Mouse (Mus musculus) embryonic stem cell, embryonic (primary cell): ENCODE measurements at regions not wholly inside any gene's neighbourhood (a gene's known extent, or its start where the extent isn't known, plus 50 kb on each side); places are given as distances from the start of the nearest gene placed in this dataset.

Experiments
- CTCF ChIA-PET, 4 experiments: fragments of 300-600 bp in 2 of 4; fragments of 350-600 bp in 2 of 4; sonication (Branson Sonifier 250); formaldehyde crosslinking; loops; one replicate each; lab custom pipeline; 2022; ENCODE audit warnings: inconsistent platforms in 2 of 4; lab: Charles Lee
- POLR2A ChIA-PET, 4 experiments: fragments of 300-600 bp in 2 of 4; fragments of 350-600 bp in 2 of 4; sonication (Branson Sonifier 250); formaldehyde crosslinking; loops; one replicate each; lab custom pipeline; 2022; ENCODE audit warnings: antibody characterized with exemption in 4 of 4, inconsistent platforms in 1 of 4; lab: Charles Lee

- POLR2A ChIA-PET = no interaction called here
- CTCF ChIA-PET = no interaction called here
Measured at GRCm38 (mm10) chrX:61305301-61305890, 120.0 kb upstream of the Cdr1 start.

GRCm38 (mm10) chrX:61304464-61304863 is 119.1 kb upstream of the Cdr1 start:
- CTCF ChIA-PET = interaction anchor here in 1 of 4 experiments (0.6 to 1.8 kb wide), 2 partner anchors 98 to 138 kb away, joined by 4 read pairs; no protein-coding TSS in a partner anchor
- POLR2A ChIA-PET = no interaction called here
